9 mouse cellular contexts compared by ENCODE assay signal in genomic region chr5:113173318-113173717, GRCm38 (mm10). TPM values are rescaled to one million over a fixed set of nuclear protein-coding genes. Genes with fewer than 3 reads are reported as not detected.
DNase-seq lines count a peak whose midpoint lies in the region; ATAC-seq and TF ChIP-seq lines count a peak whose summit lies in the region.
"Had no signal": no experiment of that assay in that cellular context is flagged by ENCODE, and none has a peak within 500 bp of the region (broad histone marks: within the 10 kb centered on the region; RNA-seq: fewer than 3 reads in every experiment).

No protein-coding gene starts in this region.

- 0 out of 2 replicates have a peak, but pooled peaks cover 3% of the 10 kb centered on the region for H3K4me1 ChIP-seq in kidney, embryonic 16.5 days (ENCODE audit: insufficient read depth, low read length)
- no peaks in the 10 kb centered on the region for H3K4me1 ChIP-seq in stomach, postnatal 0 days (replicated peaks; ENCODE audit: control insufficient read depth, insufficient read depth)
- H3K4me1 ChIP-seq: liver, embryonic 15.5 days had no signal

- no peak overlapping the region for H3K4me3 ChIP-seq in kidney, embryonic 16.5 days (ENCODE audit: low read length)
- no peak overlapping the region for H3K4me3 ChIP-seq in stomach, postnatal 0 days (ENCODE audit: low read depth, low read length)
- H3K4me3 ChIP-seq: liver, embryonic 15.5 days had no signal

- TF ChIP-seq CTCF in stomach, postnatal 0 days (IDR thresholded peaks at IDR 0.05; ENCODE audit: low read depth), result peak; percentile 97

- no peak overlapping the region for H3K9ac ChIP-seq in kidney, embryonic 16.5 days (replicated peaks; ENCODE audit: low read length)
- no peak overlapping the region for H3K9ac ChIP-seq in stomach, postnatal 0 days (ENCODE audit: low read length)
- H3K9ac ChIP-seq: liver, embryonic 15.5 days had no signal

- H3K4me2 ChIP-seq in kidney, embryonic 16.5 days (replicated peaks; ENCODE audit: low read depth, low read length), result no peak overlapping the region
- no peak overlapping the region for H3K4me2 ChIP-seq in stomach, postnatal 0 days (replicated peaks; ENCODE audit: low read depth)
- H3K4me2 ChIP-seq: liver, embryonic 15.5 days had no signal

- WGBS in kidney, embryonic 16.5 days, result 21% methylated on average over 5 of the region's 5 CpGs
- WGBS in stomach, postnatal 0 days, result 15% methylated on average over 5 of the region's 5 CpGs

- no peak overlapping the region for H3K27ac ChIP-seq in kidney, embryonic 16.5 days (ENCODE audit: low read length)
- no peak overlapping the region for H3K27ac ChIP-seq in stomach, postnatal 0 days (replicated peaks)
- H3K27ac ChIP-seq: liver, embryonic 15.5 days had no signal

- H3K27me3 ChIP-seq in kidney, embryonic 16.5 days (ENCODE audit: insufficient read depth, low read length), result no peaks in the 10 kb centered on the region
- no peaks in the 10 kb centered on the region for H3K27me3 ChIP-seq in stomach, postnatal 0 days (ENCODE audit: control insufficient read depth, insufficient read depth, low read length)
- H3K27me3 ChIP-seq: liver, embryonic 15.5 days had no signal

- peak; percentile 59 for DNase-seq in kidney, adult 11 months
- DNase-seq in MN1 (ENCODE audit: low spot score), result peak; percentile 72
- peak; percentile 41 for DNase-seq in cerebellum, adult 9-11 months
- DNase-seq in heart, adult 9 months (ENCODE audit: low spot score in 2 of 2), result peak; percentile 45 to 56
- DNase-seq in layer of hippocampus, postnatal 36 days, result peak; percentile 66 to 72
- peak; percentile 77 for DNase-seq in mesoderm, embryonic 11.5 days (ENCODE audit: low read depth, low spot score)
- DNase-seq in stomach, postnatal 0 days (ENCODE audit: low spot score), result peak; percentile 85

- no peak for TF ChIP-seq EP300 in stomach, postnatal 0 days (optimal IDR thresholded peaks at IDR 0.05)

- peaks cover 5% of the 10 kb centered on the region; the same call in 1 of the 2 replicates for H3K9me3 ChIP-seq in kidney, embryonic 16.5 days (ENCODE audit: low read length)
- H3K9me3 ChIP-seq in stomach, postnatal 0 days (ENCODE audit: control insufficient read depth, low read length), result no peaks in the 10 kb centered on the region
- H3K9me3 ChIP-seq: liver, embryonic 15.5 days had no signal

- H3K36me3 ChIP-seq in kidney, embryonic 16.5 days (ENCODE audit: insufficient read depth, low read length), result 0 out of 2 replicates have a peak, but pooled peaks cover 9% of the 10 kb centered on the region
- no peaks in the 10 kb centered on the region for H3K36me3 ChIP-seq in stomach, postnatal 0 days (ENCODE audit: control insufficient read depth, insufficient read depth, low read length)
- H3K36me3 ChIP-seq: liver, embryonic 15.5 days had no signal

- no peak for ATAC-seq in kidney, embryonic 16.5 days (ENCODE audit: low FRiP score, low TSS enrichment)
- ATAC-seq in stomach, postnatal 0 days (ENCODE audit: low FRiP score, low TSS enrichment), result peak; percentile 30; the same call in 1 of the 2 replicates

RNA-seq across cellular contexts. Expression of gene 2900026A02Rik, which starts 47.7 kb away (rescaled TPM):
- 7.2 and 7.9 TPM in 2 replicates for polyA plus RNA-seq in kidney, embryonic 16.5 days (2015; fragmentation: Nextera tagmentation; extraction: Ambion mirVana)
- total RNA-seq in layer of hippocampus, postnatal 36 days (2021), result 10 to 100 TPM; 62.4 to 66.1 TPM
- polyA plus RNA-seq in stomach, postnatal 0 days (2015; fragmentation: Nextera tagmentation; extraction: Ambion mirVana), result 5.3 and 6.2 TPM in 2 replicates

RNA-seq across cellular contexts. Expression of gene Tmem211, which starts 53.4 kb away (rescaled TPM):
- 0.09 TPM in 1 of 2 replicates, not detected in the other for polyA plus RNA-seq in kidney, embryonic 16.5 days (2015; fragmentation: Nextera tagmentation; extraction: Ambion mirVana)
- total RNA-seq in layer of hippocampus, postnatal 36 days (2021), result not detected
- 0.46 and 0.59 TPM in 2 replicates for polyA plus RNA-seq in stomach, postnatal 0 days (2015; fragmentation: Nextera tagmentation; extraction: Ambion mirVana)
- polyA plus RNA-seq: liver, embryonic 15.5 days had no signal
